Mouse (Mus musculus) cerebellum, adult 2 months (tissue): ENCODE measurements around the gene Clasp1.

Source experiments
- CTCF ChIP-seq: fragments of 200-500 bp; IDR thresholded peaks from 2 replicates; pipeline ENCODE4 v1.5.1; 2011; ENCODE audit warnings: low read depth, mild to moderate bottlenecking, control low read depth, low read length, moderate library complexity, borderline replicate concordance; ENCODE audit not compliant: insufficient read depth
- POLR2A ChIP-seq: fragments of 200-500 bp; IDR thresholded peaks from 2 replicates; pipeline ENCODE4 v1.6.1; 2011; ENCODE audit warnings: low read length, control low read depth, borderline replicate concordance; ENCODE audit not compliant: insufficient read depth

DNA sequence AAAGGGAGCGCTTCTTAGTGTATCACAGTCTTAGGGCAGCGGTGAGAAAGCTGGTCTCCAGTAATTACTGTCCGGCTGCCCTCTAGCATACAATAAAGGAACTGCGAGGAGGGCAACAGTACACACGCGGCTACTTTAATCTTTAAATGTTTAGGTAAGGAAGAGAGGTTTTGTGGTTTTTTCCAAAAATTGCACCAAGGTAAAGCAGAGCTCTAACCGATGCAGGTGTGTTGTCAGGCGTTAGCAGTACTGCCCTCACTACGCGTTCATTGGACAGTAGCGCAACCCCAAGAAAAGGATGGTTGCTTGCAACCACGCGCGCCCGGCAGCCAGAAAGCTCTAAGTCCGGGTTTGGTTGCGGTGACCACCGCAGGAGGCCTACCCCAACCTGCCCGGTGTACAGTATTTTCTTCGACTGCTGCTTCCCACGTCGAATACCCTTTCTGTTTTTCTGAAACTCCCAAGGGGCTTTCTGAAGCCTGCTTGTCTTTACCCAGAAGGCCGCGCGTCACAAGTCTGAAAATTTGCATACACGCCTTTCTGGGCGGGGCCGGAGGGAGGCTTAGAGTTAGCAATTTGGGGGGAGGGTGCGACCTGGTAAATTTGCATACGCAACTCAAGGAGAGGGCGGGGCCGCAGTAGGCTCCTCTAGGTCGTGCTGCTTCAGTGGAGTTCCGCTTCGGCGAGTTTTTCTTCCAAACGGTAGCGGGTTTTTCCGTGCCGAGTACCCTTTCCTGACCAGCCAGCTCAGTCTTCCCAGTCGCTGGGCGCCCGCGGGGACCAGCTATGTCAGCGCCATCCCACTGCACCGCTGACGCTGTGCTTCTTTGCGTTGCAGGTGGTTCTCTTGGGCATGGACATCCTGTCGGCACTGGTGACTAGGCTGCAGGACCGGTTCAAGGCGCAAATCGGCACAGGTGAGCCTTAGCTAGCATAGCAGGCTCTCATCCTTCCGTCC is 70.4 kb downstream of the Clasp1 start:
- peak; percentile 93 for TF ChIP-seq POLR2A
- peak; percentile 48; the same call in 1 of the 2 replicates for TF ChIP-seq CTCF
